Mouse (Mus musculus): ENCODE measurements around the gene Slc22a18. TPM values are rescaled to one million over a fixed set of nuclear protein-coding genes. Genes with fewer than 3 reads are reported as not detected.

Gene Slc22a18
- 0.97 and 1.0 TPM in 2 replicates for polyA plus RNA-seq (2015; fragmentation: Nextera tagmentation; extraction: Ambion mirVana)

- Histone ChIP-seq H3K4me2 (no peak within 1 kb of the TSS), H3K36me3 (replicated peaks) (no peaks in the 10 kb centered on the region), H3K4me3 (no peak within 1 kb of the TSS), H3K27ac (no peak within 1 kb of the TSS), H3K9ac (no peak within 1 kb of the TSS), H3K27me3 (replicated peaks) (no peaks in the 10 kb centered on the region), H3K4me1 (peaks cover 4% of the 10 kb centered on the region; the same call in 1 of the 2 replicates), H3K9me3 (no peaks in the 10 kb centered on the region)
- no peak for ATAC-seq (replicated peaks)
- WGBS = 49% methylated on average over 4 of the region's 4 CpGs
Observed at GRCm38 (mm10) chr7:143473347-143474101, at the start of gene Slc22a18. TSS of gene Slc22a18 (plus strand) at chr7:143473736.

GRCm38 (mm10) chr7:143428142-143428813, 45.3 kb upstream of the Slc22a18 start:
- WGBS = 21% methylated on average over 23 of the region's 23 CpGs
- ATAC-seq (replicated peaks) = peak; percentile 66
- H3K4me3 ChIP-seq = no peak overlapping the region
- H3K4me2 ChIP-seq = no peak overlapping the region
- no peak overlapping the region for H3K27ac ChIP-seq
- no peaks in the 10 kb centered on the region for H3K36me3 ChIP-seq (replicated peaks)
- no peaks in the 10 kb centered on the region for H3K27me3 ChIP-seq (replicated peaks)
- no peak overlapping the region for H3K9ac ChIP-seq
- no peaks in the 10 kb centered on the region for H3K9me3 ChIP-seq
- peaks cover 17% of the 10 kb centered on the region; the same call in 1 of the 2 replicates for H3K4me1 ChIP-seq

GRCm38 (mm10) chr7:143428814-143429499, 44.6 kb upstream of the Slc22a18 start:
- H3K27ac ChIP-seq = no peak overlapping the region
- no peaks in the 10 kb centered on the region for H3K9me3 ChIP-seq
- peaks cover 19% of the 10 kb centered on the region; the same call in 1 of the 2 replicates for H3K4me1 ChIP-seq
- no peak overlapping the region for H3K4me3 ChIP-seq
- no peak overlapping the region for H3K9ac ChIP-seq
- 33% methylated on average over 2 of the region's 2 CpGs for WGBS
- H3K4me2 ChIP-seq = no peak overlapping the region
- no peaks in the 10 kb centered on the region for H3K36me3 ChIP-seq (replicated peaks)
- peak; percentile 47; the same call in 1 of the 2 replicates for ATAC-seq (replicated peaks)
- no peaks in the 10 kb centered on the region; the same call in 1 of the 2 replicates for H3K27me3 ChIP-seq (replicated peaks)

- Histone ChIP-seq H3K36me3 (replicated peaks) (no peaks in the 10 kb centered on the region), H3K4me2 (no peak overlapping the region), H3K9ac (no peak overlapping the region), H3K27ac (no peak overlapping the region), H3K9me3 (no peaks in the 10 kb centered on the region), H3K4me3 (no peak overlapping the region), H3K27me3 (replicated peaks) (no peaks in the 10 kb centered on the region; the same call in 1 of the 2 replicates), H3K4me1 (peaks cover 23% of the 10 kb centered on the region)
- WGBS = 100% methylated on average over 1 of the region's 1 CpGs
- no peak for ATAC-seq (replicated peaks)
Observed at GRCm38 (mm10) chr7:143432631-143433030, 40.9 kb upstream of the Slc22a18 start.

GRCm38 (mm10) chr7:143433331-143433730, 40.2 kb upstream of the Slc22a18 start:
- Histone ChIP-seq H3K4me3 (no peak overlapping the region), H3K4me1 (peaks cover 22% of the 10 kb centered on the region), H3K27me3 (replicated peaks) (no peaks in the 10 kb centered on the region; the same call in 1 of the 2 replicates), H3K9ac (no peak overlapping the region), H3K27ac (no peak overlapping the region), H3K36me3 (replicated peaks) (no peaks in the 10 kb centered on the region), H3K4me2 (no peak overlapping the region), H3K9me3 (no peaks in the 10 kb centered on the region)
- ATAC-seq (replicated peaks) = no peak
- WGBS = 58% methylated on average over 7 of the region's 7 CpGs

- WGBS = 15% methylated on average over 18 of the region's 18 CpGs
Observed at GRCm38 (mm10) chr7:143437231-143437893, 36.2 kb upstream of the Slc22a18 start.

GRCm38 (mm10) chr7:143437894-143438581, 35.5 kb upstream of the Slc22a18 start:
- peak overlapping the region; percentile 62 for H3K9ac ChIP-seq
- no peaks in the 10 kb centered on the region; the same call in 1 of the 2 replicates for H3K27me3 ChIP-seq (replicated peaks)
- peak overlapping the region; percentile 44 for H3K4me3 ChIP-seq
- no peaks in the 10 kb centered on the region for H3K9me3 ChIP-seq
- peak overlapping the region; percentile 91 for H3K4me2 ChIP-seq
- ATAC-seq (replicated peaks) = peak; percentile 68
- H3K4me1 ChIP-seq = peaks cover 23% of the 10 kb centered on the region
- 1% methylated on average over 60 of the region's 63 CpGs for WGBS
- no peaks in the 10 kb centered on the region for H3K36me3 ChIP-seq (replicated peaks)
- H3K27ac ChIP-seq = peak overlapping the region; percentile 63

More at GRCm38 (mm10) chr7:143437231-143437893, 36.2 kb upstream of the Slc22a18 start:
- peaks cover 23% of the 10 kb centered on the region for H3K4me1 ChIP-seq
- no peaks in the 10 kb centered on the region; the same call in 1 of the 2 replicates for H3K27me3 ChIP-seq (replicated peaks)
- H3K27ac ChIP-seq = peak overlapping the region; percentile 63
- no peaks in the 10 kb centered on the region for H3K36me3 ChIP-seq (replicated peaks)
- H3K9ac ChIP-seq = peak overlapping the region; percentile 62
- H3K4me3 ChIP-seq = peak overlapping the region; percentile 44
- peak; percentile 77 for ATAC-seq (replicated peaks)
- H3K9me3 ChIP-seq = no peaks in the 10 kb centered on the region
- peak overlapping the region; percentile 91 for H3K4me2 ChIP-seq

- Histone ChIP-seq H3K36me3 (replicated peaks) (no peaks in the 10 kb centered on the region), H3K27ac (no peak overlapping the region), H3K4me3 (no peak overlapping the region), H3K4me2 (peak overlapping the region; percentile 91), H3K4me1 (peaks cover 19% of the 10 kb centered on the region), H3K9ac (no peak overlapping the region), H3K27me3 (replicated peaks) (no peaks in the 10 kb centered on the region; the same call in 1 of the 2 replicates), H3K9me3 (no peaks in the 10 kb centered on the region)
- 44% methylated on average over 1 of the region's 1 CpGs for WGBS
- ATAC-seq (replicated peaks) = no peak
Observed at GRCm38 (mm10) chr7:143438965-143439364, 34.6 kb upstream of the Slc22a18 start.

- no peaks in the 10 kb centered on the region for H3K9me3 ChIP-seq
- no peak for ATAC-seq (replicated peaks)
- H3K36me3 ChIP-seq (replicated peaks) = no peaks in the 10 kb centered on the region
- H3K27ac ChIP-seq = peak overlapping the region; percentile 67; the same call in 1 of the 2 replicates
- H3K9ac ChIP-seq = no peak overlapping the region
- H3K27me3 ChIP-seq (replicated peaks) = peaks cover 17% of the 10 kb centered on the region; the same call in 1 of the 2 replicates
- peaks cover 16% of the 10 kb centered on the region for H3K4me1 ChIP-seq
- H3K4me2 ChIP-seq = peak overlapping the region; percentile 69; the same call in 1 of the 2 replicates
- no peak overlapping the region for H3K4me3 ChIP-seq
- 23% methylated on average over 8 of the region's 8 CpGs for WGBS
Observed at GRCm38 (mm10) chr7:143444580-143444954, 29.0 kb upstream of the Slc22a18 start.

GRCm38 (mm10) chr7:143444955-143445648, 28.4 kb upstream of the Slc22a18 start:
- no peaks in the 10 kb centered on the region for H3K36me3 ChIP-seq (replicated peaks)
- peaks cover 16% of the 10 kb centered on the region for H3K4me1 ChIP-seq
- H3K4me2 ChIP-seq = peak overlapping the region; percentile 69
- 1% methylated on average over 55 of the region's 55 CpGs for whole genome bisulfite sequencing
- no peaks in the 10 kb centered on the region for H3K9me3 ChIP-seq
- H3K27ac ChIP-seq = peak overlapping the region; percentile 67
- peak; percentile 35; the same call in 1 of the 2 replicates for ATAC-seq (replicated peaks)
- peak overlapping the region; percentile 37 for H3K4me3 ChIP-seq
- peak overlapping the region; percentile 42 for H3K9ac ChIP-seq
- H3K27me3 ChIP-seq (replicated peaks) = peaks cover 17% of the 10 kb centered on the region; the same call in 1 of the 2 replicates

Measured in midbrain, embryonic 15.5 days (tissue).